Mouse (Mus musculus) ES-Bruce4 (cell line): ENCODE measurements around the gene Ttc9c. TPM values are rescaled to one million over a fixed set of nuclear protein-coding genes. Genes with fewer than 3 reads are reported as not detected.

Experiments used
- H3K27ac ChIP-seq: 2 replicates; pipeline ENCODE4 v1.5.1; 2012; ENCODE audit warnings: low read length, inconsistent platforms; ENCODE audit not compliant: insufficient read depth
- H3K27me3 ChIP-seq: 2 replicates; pipeline ENCODE4 v1.6.1; 2012; ENCODE audit warnings: mild to moderate bottlenecking, low read length, inconsistent platforms; ENCODE audit not compliant: control insufficient read depth, poor library complexity, insufficient read depth, severe bottlenecking
- H3K36me3 ChIP-seq: 2 replicates; pipeline ENCODE4 v1.6.1; 2012; ENCODE audit warnings: inconsistent platforms, mild to moderate bottlenecking, low read length, moderate library complexity; ENCODE audit not compliant: control insufficient read depth, poor library complexity, insufficient read depth, severe bottlenecking
- H3K4me1 ChIP-seq: one replicate; pipeline ENCODE4 v1.8.1; 2011; ENCODE audit warnings: low read length; ENCODE audit not compliant: control insufficient read depth, insufficient read depth
- H3K4me3 ChIP-seq: 2 replicates; pipeline ENCODE4 v1.5.1; 2011; ENCODE audit warnings: low read depth, mild to moderate bottlenecking, low read length
- H3K9ac ChIP-seq: 2 replicates; pipeline ENCODE4 v1.6.1; 2012; ENCODE audit warnings: low read depth, mild to moderate bottlenecking, inconsistent platforms; ENCODE audit not compliant: poor library complexity, severe bottlenecking
- H3K9me3 ChIP-seq: replicated peaks from 2 replicates; pipeline ENCODE4 v1.6.1; 2012; ENCODE audit warnings: mild to moderate bottlenecking, low read length, inconsistent platforms; ENCODE audit not compliant: control insufficient read depth, poor library complexity, insufficient read depth, severe bottlenecking
- CTCF ChIP-seq: IDR thresholded peaks from one replicate; pipeline ENCODE4 v1.8.1; 2011; ENCODE audit warnings: low read depth, low read length
- EP300 ChIP-seq: IDR thresholded peaks from 2 replicates; pipeline ENCODE4 v1.6.1; 2011; ENCODE audit warnings: low read depth, low read length; ENCODE audit not compliant: insufficient read depth
- POLR2A ChIP-seq: IDR thresholded peaks from one replicate; pipeline ENCODE4 v1.8.1; 2011; ENCODE audit warnings: low read length; ENCODE audit not compliant: insufficient read depth
- polyA plus RNA-seq: library from polyadenylated mRNA; stranded (reverse); fragments of >200 nt; gene quantifications from 2 replicates; pipeline ENCODE4 v1.2.4, GENCODE M21; 2011; ENCODE audit warnings: low read depth; ENCODE audit not compliant: missing spikeins, insufficient read depth, insufficient read length

The Ttc9c gene
- polyA plus RNA-seq, 1 experiment: 84.9 TPM

DNA sequence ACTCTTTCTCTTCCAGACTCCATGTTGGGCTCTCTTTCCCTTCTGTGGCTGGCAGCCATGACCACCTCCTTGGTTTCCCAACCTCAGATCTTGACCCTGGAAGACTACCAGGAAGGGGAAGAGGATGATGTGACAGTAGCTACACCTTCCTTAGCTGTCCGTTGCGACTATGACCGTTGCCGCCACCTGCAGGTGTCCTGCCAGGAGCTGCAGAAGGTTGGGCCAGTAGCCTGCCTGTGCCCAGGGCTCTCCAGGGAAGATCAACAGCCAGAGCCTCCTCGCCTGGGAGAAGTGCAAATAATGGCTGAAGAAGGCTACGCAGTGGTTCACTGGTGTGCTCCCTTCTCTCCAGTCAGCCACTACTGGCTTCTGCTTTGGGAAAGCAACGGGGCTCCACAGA lies 32.5 kb upstream of the Ttc9c start:
- TF ChIP-seq CTCF: peak; percentile 47
- no peak for TF ChIP-seq EP300
- Histone ChIP-seq H3K9me3 (no peaks in the 10 kb centered on the region), H3K27ac (no peak overlapping the region), H3K4me3 (peak overlapping the region; percentile 46), H3K4me1 (peaks cover 2% of the 10 kb centered on the region), H3K27me3 (no peaks in the 10 kb centered on the region), H3K36me3 (peaks cover 2% of the 10 kb centered on the region), H3K9ac (0 out of 2 replicates have a peak overlapping the region, but pooled peaks have one; percentile 9)

DNA sequence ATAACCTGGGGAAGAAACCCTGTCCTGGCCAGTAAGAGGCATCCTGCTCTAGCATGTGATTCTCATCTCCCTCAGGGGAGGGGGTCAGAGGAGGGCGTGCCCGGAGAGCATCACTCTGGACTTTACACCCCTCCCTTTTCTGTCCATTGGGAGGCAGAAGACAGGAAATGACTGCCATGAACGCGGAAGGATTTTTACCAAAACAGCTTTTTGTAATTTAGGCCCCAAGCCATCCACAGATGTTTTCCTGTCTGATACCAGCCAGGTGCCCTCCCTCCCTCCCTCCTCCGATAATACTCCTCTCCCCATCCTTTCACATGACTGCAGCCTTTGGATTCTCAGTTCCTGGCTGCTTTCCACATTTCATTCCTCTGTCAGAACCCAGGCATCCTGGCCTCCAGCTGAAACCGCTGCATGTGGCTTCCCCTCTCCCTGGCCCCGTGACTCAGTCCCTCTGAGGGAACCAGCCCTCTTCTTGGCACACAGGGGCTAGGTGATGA lies 31.3 kb upstream of the Ttc9c start, which contains the start of gene Lrrn4cl:
Lrrn4cl (plus strand) TSS at position 367 of the 500 bp plus-strand sequence.
- H3K9me3 ChIP-seq: no peaks in the 10 kb centered on the region
- H3K36me3 ChIP-seq: peaks cover 7% of the 10 kb centered on the region
- peak within 1 kb of the TSS; percentile 66 for H3K9ac ChIP-seq
- peak within 1 kb of the TSS; percentile 62 for H3K4me3 ChIP-seq
- H3K27ac ChIP-seq: peak within 1 kb of the TSS; percentile 58
- no peaks in the 10 kb centered on the region for H3K27me3 ChIP-seq
- peaks cover 2% of the 10 kb centered on the region for H3K4me1 ChIP-seq
- TF ChIP-seq CTCF (no peak), POLR2A (peak; percentile 9)

DNA sequence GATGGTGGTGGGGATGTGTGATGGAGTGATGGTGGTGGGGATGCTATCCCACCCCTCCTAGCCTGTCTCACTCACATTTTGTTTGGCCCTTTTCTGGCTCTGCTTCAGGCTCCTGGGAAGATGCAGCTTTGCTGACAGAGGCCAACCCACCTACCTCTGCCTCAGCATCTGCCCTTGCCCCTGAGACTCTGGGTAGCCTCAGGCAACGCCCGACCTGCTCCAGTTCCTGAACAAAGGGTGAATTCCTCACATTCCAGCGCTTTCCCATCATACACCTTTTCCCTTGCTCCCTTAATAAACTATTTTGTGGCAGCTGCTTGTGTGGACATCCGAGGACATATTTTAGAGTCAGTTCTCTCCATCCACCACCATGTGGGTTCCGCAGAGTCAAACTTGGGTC lies 29.2 kb upstream of the Ttc9c start:
- Histone ChIP-seq H3K4me3 (no peak overlapping the region), H3K4me1 (peaks cover 2% of the 10 kb centered on the region), H3K27me3 (no peaks in the 10 kb centered on the region), H3K27ac (no peak overlapping the region), H3K9ac (no peak overlapping the region), H3K36me3 (peaks cover 7% of the 10 kb centered on the region), H3K9me3 (no peaks in the 10 kb centered on the region)
- TF ChIP-seq CTCF (no peak), EP300 (peak; percentile 49; the same call in 1 of the 2 replicates)

DNA sequence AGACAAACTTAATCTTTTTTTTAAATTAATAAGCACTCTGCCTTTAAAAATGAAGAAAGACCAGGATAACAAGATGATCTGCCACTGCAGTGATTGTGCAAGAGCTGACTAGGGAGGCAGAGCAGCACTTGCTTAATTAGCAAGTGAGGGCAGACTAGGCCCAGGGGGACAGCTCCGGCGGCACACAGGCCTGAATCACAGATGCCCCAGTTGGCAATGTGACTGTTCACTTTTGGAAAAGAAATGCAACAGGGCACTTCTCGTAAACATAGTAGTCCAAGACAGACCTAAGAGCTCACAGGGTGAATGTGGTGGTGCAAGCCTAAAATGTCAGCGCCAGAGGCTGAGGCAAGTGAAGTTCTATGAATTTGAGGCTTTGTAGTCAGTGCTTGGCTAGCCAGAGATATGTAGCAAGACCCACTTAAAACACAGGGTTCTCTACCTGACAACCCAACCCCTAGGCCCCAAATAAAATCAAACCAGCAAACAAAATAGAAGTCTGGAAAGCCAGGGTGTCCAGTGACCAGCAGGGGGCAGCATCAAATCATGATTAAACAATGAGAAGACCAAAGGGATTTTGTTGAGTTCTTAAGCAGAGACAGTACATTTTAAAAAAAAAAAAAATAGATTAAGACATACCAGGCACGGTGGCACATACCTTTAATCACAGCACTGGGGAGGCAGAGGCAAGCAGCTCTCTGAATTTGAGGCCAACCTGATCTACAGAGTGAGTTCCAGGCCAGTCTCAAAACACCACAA lies 25.4 kb upstream of the Ttc9c start:
- Histone ChIP-seq H3K9ac (no peak overlapping the region), H3K27ac (no peak overlapping the region), H3K4me3 (no peak overlapping the region), H3K27me3 (no peaks in the 10 kb centered on the region), H3K9me3 (no peaks in the 10 kb centered on the region), H3K36me3 (peaks cover 13% of the 10 kb centered on the region), H3K4me1 (peaks cover 2% of the 10 kb centered on the region)
- no peak for TF ChIP-seq CTCF
- no peak for TF ChIP-seq EP300
- TF ChIP-seq POLR2A: no peak

DNA sequence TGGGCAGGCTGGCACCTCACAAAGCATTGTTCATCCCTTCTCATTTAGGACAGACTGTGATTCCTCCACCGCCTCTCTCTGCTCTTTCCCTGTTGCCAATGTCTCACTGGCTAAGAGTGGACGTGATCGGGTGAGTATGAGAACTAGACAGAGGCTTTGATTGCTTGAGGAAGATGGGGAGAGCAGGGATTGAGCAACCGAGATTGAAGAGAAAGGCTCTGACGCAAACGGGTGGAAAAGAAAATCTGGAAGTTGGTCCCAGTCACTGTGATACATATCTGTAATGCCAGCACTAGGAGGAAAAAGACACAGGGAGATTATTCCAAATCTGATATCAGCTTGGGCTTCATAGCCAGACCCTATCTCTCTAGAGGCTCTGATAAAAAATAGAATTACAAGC lies 23.8 kb upstream of the Ttc9c start:
- H3K4me3 ChIP-seq: no peak overlapping the region
- no peak overlapping the region for H3K9ac ChIP-seq
- H3K4me1 ChIP-seq: peaks cover 2% of the 10 kb centered on the region
- H3K27me3 ChIP-seq: no peaks in the 10 kb centered on the region
- no peak overlapping the region for H3K27ac ChIP-seq
- TF ChIP-seq POLR2A (no peak), CTCF (no peak), EP300 (no peak)
- peaks cover 13% of the 10 kb centered on the region for H3K36me3 ChIP-seq
- H3K9me3 ChIP-seq: no peaks in the 10 kb centered on the region

DNA sequence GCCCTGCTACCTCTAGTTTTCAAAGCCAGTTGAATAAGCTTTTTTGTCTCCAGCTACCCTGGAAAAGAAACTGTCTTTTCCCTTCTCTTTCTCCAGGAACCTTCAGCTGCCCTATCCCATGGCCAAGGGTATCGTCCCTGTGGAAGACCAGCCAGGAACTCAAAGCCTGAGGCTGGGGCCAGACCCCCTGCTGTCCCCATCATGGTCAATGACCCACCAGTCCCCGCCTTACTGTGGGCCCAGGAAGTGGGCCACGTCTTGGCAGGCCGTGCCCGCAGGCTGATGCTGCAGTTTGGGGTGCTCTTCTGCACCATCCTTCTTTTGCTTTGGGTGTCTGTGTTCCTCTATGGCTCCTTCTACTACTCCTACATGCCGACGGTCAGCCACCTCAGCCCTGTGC lies 21.9 kb upstream of the Ttc9c start:
- Histone ChIP-seq H3K9me3 (no peaks in the 10 kb centered on the region), H3K4me1 (no peaks in the 10 kb centered on the region), H3K4me3 (peak overlapping the region; percentile 46), H3K27ac (no peak overlapping the region), H3K36me3 (peaks cover 5% of the 10 kb centered on the region; the same call in 1 of the 2 replicates), H3K27me3 (no peaks in the 10 kb centered on the region), H3K9ac (peak overlapping the region; percentile 86)
- TF ChIP-seq POLR2A (no peak), EP300 (no peak), CTCF (no peak)
